Mouse (Mus musculus): ENCODE data around the gene Snrnp200. TPM values are rescaled to one million over a fixed set of nuclear protein-coding genes. Genes with fewer than 3 reads are reported as not detected.
A peak's percentile ranks its signal among the peaks of the same experiment; 100 is the strongest.
"Not testable (repeated sequence)": the region's sequence is repeated elsewhere in the genome, so short reads cannot be mapped to it uniquely, and the experiment has no call there.

Gene Snrnp200
- 62.4 and 63.6 TPM in 2 replicates for polyA plus RNA-seq (2011; ENCODE audit: insufficient read length, low read depth, missing spikeins)

GRCm38 (mm10) chr2:127207547-127208451 is at the start of gene Snrnp200, which contains the start of gene 1810024B03Rik:
Gene Snrnp200 (plus strand): TSS chr2:127208386.
Gene 1810024B03Rik (minus strand): TSS chr2:127208280.
- Histone ChIP-seq H3K27ac (ENCODE audit: insufficient read depth, low read length) (peak within 1 kb of the TSS; percentile 26; the same call in 1 of the 2 replicates), H3K4me1 (ENCODE audit: control insufficient read depth, insufficient read depth, low read length) (no peaks in the 10 kb centered on the region), H3K4me3 (ENCODE audit: insufficient read depth, low read length) (peak within 1 kb of the TSS; percentile 77)
- peak; percentile 74 for TF ChIP-seq POLR2A (IDR thresholded peaks at IDR 0.05; ENCODE audit: low read depth, low read length)
- TF ChIP-seq CTCF (IDR thresholded peaks at IDR 0.05; ENCODE audit: borderline replicate concordance, insufficient read depth, low read length), result no peak

GRCm38 (mm10) chr2:127165675-127166074 is 42.5 kb upstream of the Snrnp200 start:
- no peak for TF ChIP-seq POLR2A (IDR thresholded peaks at IDR 0.05; ENCODE audit: low read depth, low read length)
- no peak for TF ChIP-seq CTCF (IDR thresholded peaks at IDR 0.05; ENCODE audit: borderline replicate concordance, insufficient read depth, low read length)
- Histone ChIP-seq H3K4me3 (ENCODE audit: insufficient read depth, low read length) (no peak overlapping the region), H3K27ac (ENCODE audit: insufficient read depth, low read length) (no peak overlapping the region), H3K4me1 (ENCODE audit: control insufficient read depth, insufficient read depth, low read length) (no peaks in the 10 kb centered on the region)

- not testable (repeated sequence) for H3K27ac ChIP-seq (ENCODE audit: insufficient read depth, low read length); H3K4me3 ChIP-seq (ENCODE audit: insufficient read depth, low read length); H3K4me1 ChIP-seq (ENCODE audit: control insufficient read depth, insufficient read depth, low read length)
These were observed 41.9 kb upstream of the Snrnp200 start for GRCm38 (mm10) chr2:127166261-127166660.

GRCm38 (mm10) chr2:127182598-127183381 is 25.4 kb upstream of the Snrnp200 start:
- Histone ChIP-seq H3K4me3 (ENCODE audit: insufficient read depth, low read length) (peak overlapping the region; percentile 53), H3K4me1 (ENCODE audit: control insufficient read depth, insufficient read depth, low read length) (no peaks in the 10 kb centered on the region), H3K27ac (ENCODE audit: insufficient read depth, low read length) (no peak overlapping the region)
- TF ChIP-seq POLR2A (IDR thresholded peaks at IDR 0.05; ENCODE audit: low read depth, low read length), result peak; percentile 54
- no peak for TF ChIP-seq CTCF (IDR thresholded peaks at IDR 0.05; ENCODE audit: borderline replicate concordance, insufficient read depth, low read length)

GRCm38 (mm10) chr2:127189574-127189973 is 18.6 kb upstream of the Snrnp200 start:
- TF ChIP-seq CTCF (IDR thresholded peaks at IDR 0.05; ENCODE audit: borderline replicate concordance, insufficient read depth, low read length), result no peak
- no peak for TF ChIP-seq POLR2A (IDR thresholded peaks at IDR 0.05; ENCODE audit: low read depth, low read length)

GRCm38 (mm10) chr2:127204932-127205331 is 3.3 kb upstream of the Snrnp200 start:
- Histone ChIP-seq H3K27ac (ENCODE audit: insufficient read depth, low read length) (no peak overlapping the region), H3K4me1 (ENCODE audit: control insufficient read depth, insufficient read depth, low read length) (no peaks in the 10 kb centered on the region), H3K4me3 (ENCODE audit: insufficient read depth, low read length) (no peak overlapping the region)
- TF ChIP-seq CTCF (IDR thresholded peaks at IDR 0.05; ENCODE audit: borderline replicate concordance, insufficient read depth, low read length) (0 out of 2 replicates have a peak, but pooled peaks have one; percentile 13), POLR2A (IDR thresholded peaks at IDR 0.05; ENCODE audit: low read depth, low read length) (no peak)

More at GRCm38 (mm10) chr2:127189574-127189973, 18.6 kb upstream of the Snrnp200 start:
- Histone ChIP-seq H3K4me3 (ENCODE audit: insufficient read depth, low read length) (no peak overlapping the region), H3K4me1 (ENCODE audit: control insufficient read depth, insufficient read depth, low read length) (no peaks in the 10 kb centered on the region), H3K27ac (ENCODE audit: insufficient read depth, low read length) (no peak overlapping the region)

- H3K27ac ChIP-seq (ENCODE audit: insufficient read depth, low read length); H3K4me1 ChIP-seq (ENCODE audit: control insufficient read depth, insufficient read depth, low read length); H3K4me3 ChIP-seq (ENCODE audit: insufficient read depth, low read length): not testable (repeated sequence)
These were observed 2.2 kb upstream of the Snrnp200 start for GRCm38 (mm10) chr2:127205936-127206335.

GRCm38 (mm10) chr2:127206916-127207315 is 1.3 kb upstream of the Snrnp200 start:
- Histone ChIP-seq H3K27ac (ENCODE audit: insufficient read depth, low read length) (no peak overlapping the region), H3K4me3 (ENCODE audit: insufficient read depth, low read length) (no peak overlapping the region), H3K4me1 (ENCODE audit: control insufficient read depth, insufficient read depth, low read length) (no peaks in the 10 kb centered on the region)
- TF ChIP-seq POLR2A (IDR thresholded peaks at IDR 0.05; ENCODE audit: low read depth, low read length), result no peak
- no peak for TF ChIP-seq CTCF (IDR thresholded peaks at IDR 0.05; ENCODE audit: borderline replicate concordance, insufficient read depth, low read length)

GRCm38 (mm10) chr2:127208452-127208769 is 225 bp downstream of the Snrnp200 start:
- TF ChIP-seq POLR2A (IDR thresholded peaks at IDR 0.05; ENCODE audit: low read depth, low read length), result no peak
- TF ChIP-seq CTCF (IDR thresholded peaks at IDR 0.05; ENCODE audit: borderline replicate concordance, insufficient read depth, low read length), result no peak
- no peaks in the 10 kb centered on the region for H3K4me1 ChIP-seq (ENCODE audit: control insufficient read depth, insufficient read depth, low read length)
- peak overlapping the region; percentile 77 for H3K4me3 ChIP-seq (ENCODE audit: insufficient read depth, low read length)
- no peak overlapping the region for H3K27ac ChIP-seq (ENCODE audit: insufficient read depth, low read length)

GRCm38 (mm10) chr2:127210701-127211100 is 2.5 kb downstream of the Snrnp200 start:
- Histone ChIP-seq H3K4me1 (ENCODE audit: control insufficient read depth, insufficient read depth, low read length) (no peaks in the 10 kb centered on the region), H3K27ac (ENCODE audit: insufficient read depth, low read length) (no peak overlapping the region), H3K4me3 (ENCODE audit: insufficient read depth, low read length) (no peak overlapping the region)
- TF ChIP-seq POLR2A (IDR thresholded peaks at IDR 0.05; ENCODE audit: low read depth, low read length), result no peak
- no peak for TF ChIP-seq CTCF (IDR thresholded peaks at IDR 0.05; ENCODE audit: borderline replicate concordance, insufficient read depth, low read length)

Data from embryonic fibroblast, embryonic 13.5 days (primary cell).